Mouse (Mus musculus) megakaryocyte, embryonic 14.5 days (primary cell): ENCODE results near the gene Olfr1286.

ENCODE experiments used
- FLI1 ChIP-seq: IDR thresholded peaks from 2 replicates; pipeline ENCODE4 v1.6.1; 2012; ENCODE audit warnings: low read length, inconsistent platforms, mixed read lengths
- GATA1 ChIP-seq: IDR thresholded peaks from 3 replicates; pipeline ENCODE4 v1.6.1; 2012; ENCODE audit warnings: mixed read lengths, low read length, inconsistent platforms, borderline replicate concordance

DNA sequence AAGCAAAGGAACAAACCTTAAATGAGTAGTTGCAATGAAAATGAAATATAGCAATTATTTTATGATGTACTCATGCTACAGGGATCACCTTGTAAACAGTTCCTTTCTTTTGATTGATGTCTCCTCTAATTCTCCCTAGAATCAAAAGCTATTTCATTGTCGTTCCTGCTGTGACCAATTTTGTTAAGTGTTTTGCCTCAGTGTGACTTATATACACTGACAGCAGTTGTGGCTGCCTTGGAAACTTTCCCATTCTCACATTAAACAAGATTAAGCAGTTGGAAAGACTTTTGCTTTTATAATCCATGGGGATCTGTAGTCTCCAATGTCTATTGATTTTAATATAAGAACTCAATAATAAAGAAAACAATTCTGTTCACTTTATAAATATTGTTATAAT lies at the start of gene Olfr1286:
- TF ChIP-seq FLI1 = no peak
- no peak for TF ChIP-seq GATA1
